Mouse (Mus musculus): ENCODE results near the gene Ociad1. TPM values are rescaled to one million over a fixed set of nuclear protein-coding genes. Genes with fewer than 3 reads are reported as not detected.

The Ociad1 gene
- polyA plus RNA-seq (2016; fragmentation: Nextera tagmentation; extraction: Ambion mirVana) = 186 and 219 TPM in 2 replicates

GRCm38 (mm10) chr5:73292502-73293457, at the start of gene Ociad1:
TSS of gene Ociad1 (plus strand) at chr5:73292784.
- Histone ChIP-seq H3K36me3 (peaks cover 17% of the 10 kb centered on the region), H3K4me2 (replicated peaks) (peak within 1 kb of the TSS; percentile 68), H3K27me3 (no peaks in the 10 kb centered on the region), H3K9me3 (no peaks in the 10 kb centered on the region), H3K4me1 (peaks cover 15% of the 10 kb centered on the region), H3K27ac (replicated peaks) (peak within 1 kb of the TSS; percentile 94), H3K9ac (replicated peaks) (peak within 1 kb of the TSS; percentile 95), H3K4me3 (peak within 1 kb of the TSS; percentile 96)
- ATAC-seq (ENCODE audit: low FRiP score, low read depth) = peak; percentile 99
- under 1% methylated on average over 58 of the region's 58 CpGs for WGBS

- Histone ChIP-seq H3K4me3 (no peak overlapping the region), H3K4me1 (peaks cover 14% of the 10 kb centered on the region; the same call in 1 of the 2 replicates), H3K36me3 (no peaks in the 10 kb centered on the region), H3K27ac (replicated peaks) (no peak overlapping the region), H3K27me3 (no peaks in the 10 kb centered on the region), H3K9ac (replicated peaks) (no peak overlapping the region), H3K9me3 (no peaks in the 10 kb centered on the region), H3K4me2 (replicated peaks) (no peak overlapping the region)
- ATAC-seq (ENCODE audit: low FRiP score, low read depth) = 0 out of 2 replicates have a peak, but pooled peaks have one; percentile 27
- WGBS = 79% methylated on average over 13 of the region's 13 CpGs
Observed at GRCm38 (mm10) chr5:73244403-73244802, 48.2 kb upstream of the Ociad1 start.

- H3K36me3 ChIP-seq = no peaks in the 10 kb centered on the region
- 93% methylated on average over 6 of the region's 6 CpGs for WGBS
- H3K4me2 ChIP-seq (replicated peaks) = no peak overlapping the region
- no peak overlapping the region for H3K27ac ChIP-seq (replicated peaks)
- peaks cover 14% of the 10 kb centered on the region; the same call in 1 of the 2 replicates for H3K4me1 ChIP-seq
- no peaks in the 10 kb centered on the region for H3K9me3 ChIP-seq
- H3K9ac ChIP-seq (replicated peaks) = no peak overlapping the region
- H3K27me3 ChIP-seq = no peaks in the 10 kb centered on the region
- ATAC-seq (ENCODE audit: low FRiP score, low read depth) = no peak
- H3K4me3 ChIP-seq = no peak overlapping the region
Observed at GRCm38 (mm10) chr5:73246414-73246813, 46.2 kb upstream of the Ociad1 start.

GRCm38 (mm10) chr5:73248211-73248610, 44.4 kb upstream of the Ociad1 start:
- H3K27me3 ChIP-seq = no peaks in the 10 kb centered on the region
- WGBS = 86% methylated on average over 8 of the region's 8 CpGs
- no peak overlapping the region for H3K27ac ChIP-seq (replicated peaks)
- H3K4me3 ChIP-seq = no peak overlapping the region
- no peak overlapping the region for H3K9ac ChIP-seq (replicated peaks)
- H3K9me3 ChIP-seq = no peaks in the 10 kb centered on the region
- no peak for ATAC-seq (ENCODE audit: low FRiP score, low read depth)
- H3K4me1 ChIP-seq = peaks cover 5% of the 10 kb centered on the region
- H3K4me2 ChIP-seq (replicated peaks) = no peak overlapping the region
- no peaks in the 10 kb centered on the region for H3K36me3 ChIP-seq

GRCm38 (mm10) chr5:73249341-73249740, 43.2 kb upstream of the Ociad1 start:
- H3K4me3 ChIP-seq = no peak overlapping the region
- no peak overlapping the region for H3K4me2 ChIP-seq (replicated peaks)
- no peaks in the 10 kb centered on the region for H3K27me3 ChIP-seq
- H3K9ac ChIP-seq (replicated peaks) = no peak overlapping the region
- no peaks in the 10 kb centered on the region for H3K9me3 ChIP-seq
- H3K36me3 ChIP-seq = no peaks in the 10 kb centered on the region
- peaks cover 11% of the 10 kb centered on the region for H3K4me1 ChIP-seq
- ATAC-seq (ENCODE audit: low FRiP score, low read depth) = no peak
- 95% methylated on average over 4 of the region's 4 CpGs for WGBS
- H3K27ac ChIP-seq (replicated peaks) = no peak overlapping the region

GRCm38 (mm10) chr5:73252739-73253138, 39.8 kb upstream of the Ociad1 start:
- no peaks in the 10 kb centered on the region for H3K27me3 ChIP-seq
- no peak overlapping the region for H3K27ac ChIP-seq (replicated peaks)
- H3K36me3 ChIP-seq = no peaks in the 10 kb centered on the region
- H3K9ac ChIP-seq (replicated peaks) = no peak overlapping the region
- H3K4me2 ChIP-seq (replicated peaks) = no peak overlapping the region
- H3K4me3 ChIP-seq = no peak overlapping the region
- ATAC-seq (ENCODE audit: low FRiP score, low read depth) = no peak
- peaks cover 20% of the 10 kb centered on the region for H3K4me1 ChIP-seq
- no peaks in the 10 kb centered on the region for H3K9me3 ChIP-seq

GRCm38 (mm10) chr5:73254660-73255059, 37.9 kb upstream of the Ociad1 start:
- H3K4me2 ChIP-seq (replicated peaks) = peak overlapping the region; percentile 60
- no peak for ATAC-seq (ENCODE audit: low FRiP score, low read depth)
- H3K4me3 ChIP-seq = peak overlapping the region; percentile 96
- H3K27ac ChIP-seq (replicated peaks) = no peak overlapping the region
- no peaks in the 10 kb centered on the region for H3K36me3 ChIP-seq
- WGBS = 48% methylated on average over 5 of the region's 5 CpGs
- 0 out of 2 replicates have a peak, but pooled peaks cover 5% of the 10 kb centered on the region for H3K27me3 ChIP-seq
- H3K4me1 ChIP-seq = peaks cover 20% of the 10 kb centered on the region
- H3K9ac ChIP-seq (replicated peaks) = peak overlapping the region; percentile 93
- H3K9me3 ChIP-seq = no peaks in the 10 kb centered on the region

- Histone ChIP-seq H3K4me2 (replicated peaks) (peak overlapping the region; percentile 60), H3K36me3 (no peaks in the 10 kb centered on the region), H3K9me3 (no peaks in the 10 kb centered on the region), H3K4me3 (peak overlapping the region; percentile 96), H3K27me3 (0 out of 2 replicates have a peak, but pooled peaks cover 5% of the 10 kb centered on the region), H3K27ac (replicated peaks) (peak overlapping the region; percentile 97), H3K4me1 (peaks cover 20% of the 10 kb centered on the region), H3K9ac (replicated peaks) (peak overlapping the region; percentile 93)
- WGBS = under 1% methylated on average over 100 of the region's 129 CpGs
- ATAC-seq (ENCODE audit: low FRiP score, low read depth) = peak; percentile 59
Observed at GRCm38 (mm10) chr5:73255321-73256251, 37.0 kb upstream of the Ociad1 start.

- H3K9ac ChIP-seq (replicated peaks) = peak within 1 kb of the TSS; percentile 93
- H3K4me1 ChIP-seq = peaks cover 20% of the 10 kb centered on the region
- H3K4me2 ChIP-seq (replicated peaks) = peak within 1 kb of the TSS; percentile 65
- peak within 1 kb of the TSS; percentile 97 for H3K27ac ChIP-seq (replicated peaks)
- H3K4me3 ChIP-seq = peak within 1 kb of the TSS; percentile 96
- no peaks in the 10 kb centered on the region for H3K9me3 ChIP-seq
- peak; percentile 98 for ATAC-seq (ENCODE audit: low FRiP score, low read depth)
- WGBS = 0% methylated on average over 44 of the region's 44 CpGs
- H3K27me3 ChIP-seq = 0 out of 2 replicates have a peak, but pooled peaks cover 5% of the 10 kb centered on the region
- no peaks in the 10 kb centered on the region for H3K36me3 ChIP-seq
Observed at GRCm38 (mm10) chr5:73256352-73257065, 36.1 kb upstream of the Ociad1 start, which contains the start of gene Fryl. TSS of gene Fryl (minus strand) at chr5:73256619.

GRCm38 (mm10) chr5:73257096-73257495, 35.5 kb upstream of the Ociad1 start:
- no peaks in the 10 kb centered on the region for H3K36me3 ChIP-seq
- peak overlapping the region; percentile 46; the same call in 1 of the 2 replicates for H3K9ac ChIP-seq (replicated peaks)
- peak overlapping the region; percentile 45 for H3K4me3 ChIP-seq
- H3K4me1 ChIP-seq = peaks cover 20% of the 10 kb centered on the region
- H3K4me2 ChIP-seq (replicated peaks) = peak overlapping the region; percentile 65
- no peak for ATAC-seq (ENCODE audit: low FRiP score, low read depth)
- 0 out of 2 replicates have a peak, but pooled peaks cover 5% of the 10 kb centered on the region for H3K27me3 ChIP-seq
- H3K27ac ChIP-seq (replicated peaks) = peak overlapping the region; percentile 66
- no peaks in the 10 kb centered on the region for H3K9me3 ChIP-seq
- 3% methylated on average over 11 of the region's 11 CpGs for WGBS

GRCm38 (mm10) chr5:73257723-73258122, 34.9 kb upstream of the Ociad1 start:
- Histone ChIP-seq H3K27me3 (0 out of 2 replicates have a peak, but pooled peaks cover 5% of the 10 kb centered on the region), H3K4me2 (replicated peaks) (peak overlapping the region; percentile 65; the same call in 1 of the 2 replicates), H3K36me3 (no peaks in the 10 kb centered on the region), H3K4me1 (peaks cover 20% of the 10 kb centered on the region), H3K9ac (replicated peaks) (no peak overlapping the region), H3K27ac (replicated peaks) (no peak overlapping the region), H3K4me3 (0 out of 2 replicates have a peak overlapping the region, but pooled peaks have one; percentile 45), H3K9me3 (no peaks in the 10 kb centered on the region)
- WGBS = 57% methylated on average over 8 of the region's 8 CpGs
- ATAC-seq (ENCODE audit: low FRiP score, low read depth) = no peak

Measured in midbrain, embryonic 12.5 days (tissue).